Mouse (Mus musculus) Muller cell, postnatal 12 days (primary cell): ENCODE data around the gene Nkx1-2.

Source experiments
- DNase-seq: peaks from one replicate; pipeline ENCODE4 v3.0.0-alpha.2; 2015; ENCODE audit errors: inconsistent ontology term

The Nkx1-2 gene

GRCm38 (mm10) chr7:132568817-132569216 lies 30.6 kb downstream of the Nkx1-2 start:
- peak; percentile 23 for DNase-seq

GRCm38 (mm10) chr7:132565831-132566230 lies 33.6 kb downstream of the Nkx1-2 start:
- DNase-seq: no peak

GRCm38 (mm10) chr7:132559138-132559766 lies 40.2 kb downstream of the Nkx1-2 start:
- no peak for DNase-seq

- DNase-seq: no peak
These were observed 41.2 kb downstream of the Nkx1-2 start for GRCm38 (mm10) chr7:132558141-132558736.

- DNase-seq: no peak
These were observed 42.9 kb downstream of the Nkx1-2 start for GRCm38 (mm10) chr7:132556575-132556974.

GRCm38 (mm10) chr7:132555911-132556310 lies 43.5 kb downstream of the Nkx1-2 start:
- no peak for DNase-seq

GRCm38 (mm10) chr7:132554091-132554490 lies 45.3 kb downstream of the Nkx1-2 start:
- DNase-seq: no peak

- peak; percentile 92 for DNase-seq
These were observed 47.9 kb downstream of the Nkx1-2 start for GRCm38 (mm10) chr7:132551351-132552126.

GRCm38 (mm10) chr7:132547126-132547525 lies 52.3 kb downstream of the Nkx1-2 start:
- DNase-seq: no peak
